Mouse (Mus musculus) spleen, adult 2 months (tissue): Measurements from ENCODE around the gene Nobox.

Experiments used
- CTCF ChIP-seq: fragments of 200-500 bp; IDR thresholded peaks from 2 replicates; pipeline ENCODE4 v1.5.1; 2011; ENCODE audit warnings: mild to moderate bottlenecking, inconsistent platforms; ENCODE audit not compliant: insufficient read depth, insufficient read length, insufficient replicate concordance; ENCODE audit errors: extremely low read depth
- POLR2A ChIP-seq: fragments of 200-500 bp; IDR thresholded peaks from 2 replicates; pipeline ENCODE4 v1.6.1; 2011; ENCODE audit warnings: low read depth, low read length, inconsistent platforms

DNA sequence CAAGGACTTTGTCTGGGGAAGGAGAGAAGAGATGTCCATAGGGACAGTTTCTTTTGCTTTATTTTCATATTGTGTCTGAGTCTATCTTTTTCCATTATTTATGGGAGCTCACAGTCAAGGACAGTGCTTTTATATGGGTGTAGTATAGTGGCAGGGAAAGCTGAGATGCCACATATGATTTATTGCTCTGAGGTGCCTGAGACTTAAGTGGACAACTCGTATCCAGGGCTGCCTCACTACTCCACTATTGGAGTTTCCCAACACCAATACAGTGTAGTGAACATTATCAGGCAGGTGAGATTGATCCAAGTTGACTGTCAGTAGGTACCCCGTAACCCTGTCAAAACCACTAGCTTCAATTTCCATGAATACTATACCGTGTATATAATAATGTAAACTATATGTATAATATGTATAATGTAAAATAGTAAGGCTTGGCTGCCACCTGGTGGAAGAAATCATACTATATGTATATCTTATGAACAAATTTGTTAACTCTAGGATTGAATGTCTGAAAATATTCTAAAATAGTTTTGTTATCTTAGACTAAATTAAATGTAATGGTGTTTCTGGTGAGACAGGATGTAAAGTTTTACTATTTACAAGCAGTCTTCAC lies 26.4 kb upstream of the Nobox start:
- TF ChIP-seq CTCF (no peak), POLR2A (no peak)
